Mouse (Mus musculus): ENCODE measurements around the gene Il1a.

The Il1a gene

GRCm38 (mm10) chr2:129263073-129263472, 46.7 kb downstream of the Il1a start:
- peak; percentile 30 for DNase-seq (ENCODE audit: low spot score)

- DNase-seq (ENCODE audit: low spot score) = no peak
These were observed 48.5 kb downstream of the Il1a start for GRCm38 (mm10) chr2:129261151-129261794.

- DNase-seq (ENCODE audit: low spot score) = no peak
These were observed 49.1 kb downstream of the Il1a start for GRCm38 (mm10) chr2:129260646-129261045.

- peak; percentile 81 for DNase-seq (ENCODE audit: low spot score)
These were observed 51.1 kb downstream of the Il1a start for GRCm38 (mm10) chr2:129258475-129259211.

GRCm38 (mm10) chr2:129258056-129258455, 51.7 kb downstream of the Il1a start:
- no peak for DNase-seq (ENCODE audit: low spot score)

- no peak for DNase-seq (ENCODE audit: low spot score)
These were observed 53.8 kb downstream of the Il1a start for GRCm38 (mm10) chr2:129256006-129256405.

- no peak for DNase-seq (ENCODE audit: low spot score)
These were observed 55.7 kb downstream of the Il1a start for GRCm38 (mm10) chr2:129254076-129254475.

- DNase-seq (ENCODE audit: low spot score) = no peak
These were observed 56.2 kb downstream of the Il1a start for GRCm38 (mm10) chr2:129253631-129253970.

GRCm38 (mm10) chr2:129252836-129253630, 56.7 kb downstream of the Il1a start:
- no peak for DNase-seq (ENCODE audit: low spot score)
